In the genomic region with DNA sequence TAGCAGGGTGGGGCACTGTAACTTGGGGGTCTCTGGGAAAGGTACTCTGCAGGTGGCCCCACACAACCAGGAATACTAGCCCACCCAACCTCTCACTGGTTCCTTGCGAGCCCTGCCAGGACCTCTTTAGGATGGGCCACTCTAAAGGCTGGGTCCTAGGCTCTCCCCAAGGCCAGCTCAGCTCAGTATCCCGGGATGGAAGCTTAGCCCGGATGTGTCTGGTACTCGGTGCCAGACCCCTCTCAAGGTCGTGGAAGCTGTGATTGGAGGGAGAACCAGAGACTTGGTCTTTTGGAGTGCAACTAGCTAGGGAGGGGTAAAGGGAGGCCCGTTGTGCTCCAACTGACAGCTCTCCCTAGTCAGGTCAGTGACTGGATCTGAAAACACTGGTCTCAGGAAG, we compare ENCODE assay signal across 11 mouse cellular contexts. TPM values are rescaled to one million over a fixed set of nuclear protein-coding genes. Genes with fewer than 3 reads are reported as not detected.
DNase-seq lines count a peak whose midpoint lies in the region; ATAC-seq and TF ChIP-seq lines count a peak whose summit lies in the region.
"Had no signal": no experiment of that assay in that cellular context is flagged by ENCODE, and none has a peak within 500 bp of the region (broad histone marks: within the 10 kb centered on the region; RNA-seq: fewer than 3 reads in every experiment).

No protein-coding gene starts in this region.

- peaks cover 18% of the 10 kb centered on the region for H3K4me1 ChIP-seq in liver, embryonic 11.5 days (replicated peaks; ENCODE audit: control insufficient read depth, insufficient read depth, low read length)
- H3K4me1 ChIP-seq in forebrain, embryonic 12.5 days = peaks cover 10% of the 10 kb centered on the region
- H3K4me1 ChIP-seq in limb, embryonic 12.5 days (replicated peaks) = peaks cover 22% of the 10 kb centered on the region
- peaks cover 10% of the 10 kb centered on the region for H3K4me1 ChIP-seq in olfactory bulb, adult 2 months (ENCODE audit: control insufficient read depth, insufficient read depth, low read length)

- no peak overlapping the region for H3K27ac ChIP-seq in liver, embryonic 11.5 days (ENCODE audit: low read depth, low read length)
- H3K27ac ChIP-seq in forebrain, embryonic 12.5 days = no peak overlapping the region
- H3K27ac ChIP-seq in limb, embryonic 12.5 days = no peak overlapping the region
- no peak overlapping the region for H3K27ac ChIP-seq in olfactory bulb, adult 2 months (ENCODE audit: insufficient read depth, low read depth, low read length)

- peak overlapping the region; percentile 32 for H3K4me3 ChIP-seq in liver, embryonic 11.5 days (ENCODE audit: low read depth, low read length)
- peak overlapping the region; percentile 36 for H3K4me3 ChIP-seq in forebrain, embryonic 12.5 days (replicated peaks)
- H3K4me3 ChIP-seq in limb, embryonic 12.5 days (replicated peaks) = peak overlapping the region; percentile 47
- peak overlapping the region; percentile 49 for H3K4me3 ChIP-seq in olfactory bulb, adult 2 months (ENCODE audit: insufficient read depth, low read depth, low read length)
- H3K4me3 ChIP-seq: erythroblast, embryonic 14.5 days had no signal

- peaks cover 22% of the 10 kb centered on the region for H3K36me3 ChIP-seq in liver, embryonic 11.5 days (ENCODE audit: control insufficient read depth, insufficient read depth, low read length)
- H3K36me3 ChIP-seq in forebrain, embryonic 12.5 days (replicated peaks) = peaks cover 40% of the 10 kb centered on the region
- H3K36me3 ChIP-seq in limb, embryonic 12.5 days = peaks cover 43% of the 10 kb centered on the region

- ATAC-seq in liver, embryonic 11.5 days (replicated peaks; ENCODE audit: low FRiP score) = no peak
- ATAC-seq in forebrain, embryonic 12.5 days (ENCODE audit: low FRiP score) = no peak
- ATAC-seq in limb, embryonic 12.5 days (ENCODE audit: insufficient number of reproducible peaks, insufficient read depth, low FRiP score, low TSS enrichment, low read depth) = no peak
- no peak for ATAC-seq in megakaryocyte, adult 5-6 weeks (ENCODE audit: poor library complexity, severe bottlenecking)

- H3K27me3 ChIP-seq in liver, embryonic 11.5 days (replicated peaks; ENCODE audit: control insufficient read depth, insufficient read depth, low read length) = peaks cover 23% of the 10 kb centered on the region
- H3K27me3 ChIP-seq in forebrain, embryonic 12.5 days = peaks cover 39% of the 10 kb centered on the region
- peaks cover 54% of the 10 kb centered on the region for H3K27me3 ChIP-seq in limb, embryonic 12.5 days

- WGBS in liver, embryonic 11.5 days = 12% methylated on average over 6 of the region's 6 CpGs
- WGBS in forebrain, embryonic 12.5 days = 14% methylated on average over 6 of the region's 6 CpGs
- WGBS in limb, embryonic 12.5 days = 8% methylated on average over 6 of the region's 6 CpGs
- WGBS in olfactory bulb, adult 2 months = 16% methylated on average over 6 of the region's 6 CpGs

- no peak for TF ChIP-seq CTCF in olfactory bulb, adult 2 months (IDR thresholded peaks at IDR 0.05; ENCODE audit: insufficient read depth, low read depth, low read length)

- no peak for DNase-seq in liver, embryonic 11.5 days (ENCODE audit: low spot score)
- DNase-seq in liver = no peak
- no peak for DNase-seq in adrenal gland, postnatal 10 days
- no peak for DNase-seq in cerebellum, postnatal 4 days (ENCODE audit: low spot score in 2 of 2)
- DNase-seq: thymus, postnatal 36 days had no signal

- peak overlapping the region; percentile 60 for H3K4me2 ChIP-seq in liver, embryonic 11.5 days
- H3K4me2 ChIP-seq in forebrain, embryonic 12.5 days = peak overlapping the region; percentile 60
- peak overlapping the region; percentile 88 for H3K4me2 ChIP-seq in limb, embryonic 12.5 days

- H3K9me3 ChIP-seq in liver, embryonic 11.5 days (ENCODE audit: control insufficient read depth, low read length) = no peaks in the 10 kb centered on the region
- H3K9me3 ChIP-seq in forebrain, embryonic 12.5 days = no peaks in the 10 kb centered on the region
- H3K9me3 ChIP-seq in limb, embryonic 12.5 days = no peaks in the 10 kb centered on the region

- TF ChIP-seq POLR2A in olfactory bulb, adult 2 months (IDR thresholded peaks at IDR 0.05; ENCODE audit: insufficient read depth, low read depth, low read length) = no peak

- no peak overlapping the region for H3K9ac ChIP-seq in liver, embryonic 11.5 days (ENCODE audit: low read depth, low read length)
- H3K9ac ChIP-seq in forebrain, embryonic 12.5 days = peak overlapping the region; percentile 46; the same call in 1 of the 2 replicates
- H3K9ac ChIP-seq in limb, embryonic 12.5 days (replicated peaks) = peak overlapping the region; percentile 66

RNA-seq across cellular contexts. Expression of a gene that starts 0.7 kb away (rescaled TPM):
- polyA plus RNA-seq in liver, embryonic 11.5 days (2014; fragmentation: Nextera tagmentation; extraction: Ambion mirVana) = 0.42 and 1.3 TPM in 2 replicates
- 1.7 and 1.9 TPM in 2 replicates for polyA plus RNA-seq in forebrain, embryonic 12.5 days (2016; fragmentation: Nextera tagmentation; extraction: Ambion mirVana)
- polyA plus RNA-seq in limb, embryonic 12.5 days (2016; fragmentation: Nextera tagmentation; extraction: Ambion mirVana) = 0.74 and 1.3 TPM in 2 replicates
- not detected in 2 replicates for polyA plus RNA-seq in olfactory bulb, adult 2 months (2012; ENCODE audit: insufficient read depth, insufficient read length, low replicate concordance, missing spikeins)
- under 1 TPM in 1 of 2 experiments, not detected in 1; 0.70 TPM for total RNA-seq in adrenal gland, postnatal 10 days (2021)
- not detected in 2 replicates for total RNA-seq in megakaryocyte, adult 5-6 weeks (2015)
- not detected in 2 replicates for total RNA-seq in megakaryocyte, adult 5-6 weeks (2017)
- total RNA-seq: neutrophil, adult 5-6 weeks had no signal
- polyA plus RNA-seq: erythroblast, embryonic 14.5 days had no signal

RNA-seq across cellular contexts. Expression of a gene that starts 9.5 kb away (rescaled TPM):
- 32.0 and 35.6 TPM in 2 replicates for polyA plus RNA-seq in liver, embryonic 11.5 days (2014; fragmentation: Nextera tagmentation; extraction: Ambion mirVana)
- 39.6 and 41.8 TPM in 2 replicates for polyA plus RNA-seq in forebrain, embryonic 12.5 days (2016; fragmentation: Nextera tagmentation; extraction: Ambion mirVana)
- 48.3 and 49.5 TPM in 2 replicates for polyA plus RNA-seq in limb, embryonic 12.5 days (2016; fragmentation: Nextera tagmentation; extraction: Ambion mirVana)
- not detected in 2 replicates for polyA plus RNA-seq in olfactory bulb, adult 2 months (2012; ENCODE audit: insufficient read depth, insufficient read length, low replicate concordance, missing spikeins)
- total RNA-seq in adrenal gland, postnatal 10 days (2021) = 10 to 100 TPM in 1 of 2 experiments, 1 to 10 TPM in 1; 7.9 to 11.2 TPM
- 11.2 and 17.1 TPM in 2 replicates for total RNA-seq in megakaryocyte, adult 5-6 weeks (2015)
- 19.9 and 21.8 TPM in 2 replicates for total RNA-seq in megakaryocyte, adult 5-6 weeks (2017)

RNA-seq across cellular contexts. Expression of a gene that starts 9.8 kb away (rescaled TPM):
- polyA plus RNA-seq in liver, embryonic 11.5 days (2014; fragmentation: Nextera tagmentation; extraction: Ambion mirVana) = 16.6 and 17.5 TPM in 2 replicates
- polyA plus RNA-seq in forebrain, embryonic 12.5 days (2016; fragmentation: Nextera tagmentation; extraction: Ambion mirVana) = 18.0 and 19.6 TPM in 2 replicates
- 21.6 and 22.4 TPM in 2 replicates for polyA plus RNA-seq in limb, embryonic 12.5 days (2016; fragmentation: Nextera tagmentation; extraction: Ambion mirVana)
- polyA plus RNA-seq in olfactory bulb, adult 2 months (2012; ENCODE audit: insufficient read depth, insufficient read length, low replicate concordance, missing spikeins) = not detected in 2 replicates
- 10 to 100 TPM in 1 of 2 experiments, 1 to 10 TPM in 1; 9.5 to 11.0 TPM for total RNA-seq in adrenal gland, postnatal 10 days (2021)
- 6.0 and 7.0 TPM in 2 replicates for total RNA-seq in megakaryocyte, adult 5-6 weeks (2015)
- 3.9 TPM in 2 replicates for total RNA-seq in megakaryocyte, adult 5-6 weeks (2017)

RNA-seq across cellular contexts. Expression of a gene that starts 18.2 kb away (rescaled TPM):
- not detected in 2 replicates for polyA plus RNA-seq in liver, embryonic 11.5 days (2014; fragmentation: Nextera tagmentation; extraction: Ambion mirVana)
- polyA plus RNA-seq in forebrain, embryonic 12.5 days (2016; fragmentation: Nextera tagmentation; extraction: Ambion mirVana) = 0.18 TPM in 1 of 2 replicates, not detected in the other
- polyA plus RNA-seq in limb, embryonic 12.5 days (2016; fragmentation: Nextera tagmentation; extraction: Ambion mirVana) = not detected in 2 replicates
- not detected in 2 replicates for polyA plus RNA-seq in olfactory bulb, adult 2 months (2012; ENCODE audit: insufficient read depth, insufficient read length, low replicate concordance, missing spikeins)
- not detected for total RNA-seq in adrenal gland, postnatal 10 days (2021)
- 0.16 TPM in 1 of 2 replicates, not detected in the other for total RNA-seq in megakaryocyte, adult 5-6 weeks (2015)
- total RNA-seq in megakaryocyte, adult 5-6 weeks (2017) = not detected in 2 replicates
- total RNA-seq: neutrophil, adult 5-6 weeks had no signal
- polyA plus RNA-seq: erythroblast, embryonic 14.5 days had no signal

RNA-seq across cellular contexts. Expression of a gene that starts 36.5 kb away (rescaled TPM):
- 0.29 and 0.55 TPM in 2 replicates for polyA plus RNA-seq in liver, embryonic 11.5 days (2014; fragmentation: Nextera tagmentation; extraction: Ambion mirVana)
- polyA plus RNA-seq in forebrain, embryonic 12.5 days (2016; fragmentation: Nextera tagmentation; extraction: Ambion mirVana) = 0.28 and 0.50 TPM in 2 replicates
- 0.44 TPM in 1 of 2 replicates, not detected in the other for polyA plus RNA-seq in limb, embryonic 12.5 days (2016; fragmentation: Nextera tagmentation; extraction: Ambion mirVana)
- polyA plus RNA-seq in olfactory bulb, adult 2 months (2012; ENCODE audit: insufficient read depth, insufficient read length, low replicate concordance, missing spikeins) = not detected in 2 replicates
- 10 to 100 TPM; 13.6 to 19.0 TPM for total RNA-seq in adrenal gland, postnatal 10 days (2021)
- total RNA-seq in megakaryocyte, adult 5-6 weeks (2015) = not detected in 2 replicates
- total RNA-seq in megakaryocyte, adult 5-6 weeks (2017) = not detected in 2 replicates
- polyA plus RNA-seq: erythroblast, embryonic 14.5 days had no signal

Comparison
In these comparisons a context has a peak if more than half of its experiments do, and no peak if none do; other contexts are left out.
1. RNA of a gene that starts 9.5 kb away (polyA plus RNA-seq): 48.3 to 49.5 TPM in limb, embryonic 12.5 days, 39.6 to 41.8 TPM in forebrain, embryonic 12.5 days and 32.0 to 35.6 TPM in liver, embryonic 11.5 days; not detected in olfactory bulb, adult 2 months; every median in the first group is over 10 times any median in the second.
2. RNA of a gene that starts 9.8 kb away (polyA plus RNA-seq): 21.6 to 22.4 TPM in limb, embryonic 12.5 days, 18.0 to 19.6 TPM in forebrain, embryonic 12.5 days and 16.6 to 17.5 TPM in liver, embryonic 11.5 days; not detected in olfactory bulb, adult 2 months; every median in the first group is over 10 times any median in the second.
3. Peak in every context shown above with its lines, with median percentiles within 50 percentile points of each other: H3K4me2 ChIP-seq and H3K4me3 ChIP-seq.